In the genomic region with DNA sequence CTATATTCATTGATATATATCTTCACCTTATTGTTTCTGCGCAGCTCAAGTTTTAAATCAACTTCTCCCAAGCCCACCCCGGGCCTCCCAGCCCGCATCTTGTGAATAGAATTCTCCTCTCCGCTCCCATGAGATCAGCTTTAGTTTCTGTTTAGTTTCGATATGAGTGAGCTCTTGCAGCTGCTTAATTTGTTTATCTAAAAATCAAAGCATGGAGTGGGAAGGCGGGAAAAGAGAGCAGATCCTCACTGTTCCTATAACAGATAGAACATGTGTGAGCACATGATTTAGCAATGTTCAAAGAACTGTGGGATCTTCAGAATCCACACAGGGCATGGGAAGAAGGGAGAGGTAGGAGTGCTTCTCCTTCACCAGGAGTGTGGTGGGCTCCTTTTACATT, we compare ENCODE assay signal across 11 mouse cellular contexts.
"Had no signal": no experiment of that assay in that cellular context is flagged by ENCODE, and none has a peak within 500 bp of the region (broad histone marks: within the 10 kb centered on the region; RNA-seq: fewer than 3 reads in every experiment).

No protein-coding gene starts in this region.

- H3K36me3 ChIP-seq: hindbrain, embryonic 15.5 days; limb, embryonic 15.5 days; liver, embryonic 12.5 days; midbrain, embryonic 12.5 days had no signal

- H3K4me2 ChIP-seq: hindbrain, embryonic 15.5 days; limb, embryonic 15.5 days; liver, embryonic 12.5 days; midbrain, embryonic 12.5 days had no signal

- H3K4me1 ChIP-seq: hindbrain, embryonic 15.5 days; limb, embryonic 15.5 days; liver, embryonic 12.5 days; midbrain, embryonic 12.5 days had no signal

- H3K27me3 ChIP-seq: hindbrain, embryonic 15.5 days; limb, embryonic 15.5 days; liver, embryonic 12.5 days; midbrain, embryonic 12.5 days had no signal

- H3K9ac ChIP-seq: hindbrain, embryonic 15.5 days; limb, embryonic 15.5 days; liver, embryonic 12.5 days; midbrain, embryonic 12.5 days had no signal

- H3K27ac ChIP-seq: hindbrain, embryonic 15.5 days; left cerebral cortex, adult 2 months; limb, embryonic 15.5 days; liver, embryonic 12.5 days; midbrain, embryonic 12.5 days had no signal

- ATAC-seq: liver, embryonic 12.5 days; midbrain, embryonic 16.5 days had no signal

- H3K9me3 ChIP-seq: hindbrain, embryonic 15.5 days; limb, embryonic 15.5 days; liver, embryonic 12.5 days; midbrain, embryonic 12.5 days had no signal

- DNase-seq: kidney, adult 8-10 months; kidney, postnatal 10 days; right cerebral cortex, postnatal 14 days; thymus, adult 2 months; thymus, postnatal 36 days had no signal

- H3K4me3 ChIP-seq: hindbrain, embryonic 15.5 days; left cerebral cortex, adult 2 months; limb, embryonic 15.5 days; liver, embryonic 12.5 days; midbrain, embryonic 12.5 days had no signal
